Mouse (Mus musculus) hindbrain, embryonic 12.5 days (tissue): ENCODE data around the gene Resp18. TPM values are rescaled to one million over a fixed set of nuclear protein-coding genes. Genes with fewer than 3 reads are reported as not detected.

Experiments used
- ATAC-seq: fragments of 200-750 bp; cut with Nextera tagmentation; 2 replicates; pipeline ENCODE4 v1.8.0; 2017; ENCODE audit warnings: moderate TSS enrichment; ENCODE audit not compliant: low FRiP score
- H3K27ac ChIP-seq: fragments of 300-500 bp; sonication (generic); 2 replicates; pipeline ENCODE4 v1.5.1; 2016; ENCODE audit warnings: mild to moderate bottlenecking
- H3K27me3 ChIP-seq: fragments of 300-500 bp; sonication (generic); 2 replicates; pipeline ENCODE4 v1.6.1; 2016; ENCODE audit warnings: mild to moderate bottlenecking
- H3K36me3 ChIP-seq: fragments of 300-500 bp; sonication (generic); 2 replicates; pipeline ENCODE4 v1.6.1; 2016; ENCODE audit warnings: mild to moderate bottlenecking
- H3K4me1 ChIP-seq: fragments of 300-500 bp; sonication (generic); 2 replicates; pipeline ENCODE4 v1.6.1; 2016
- H3K4me2 ChIP-seq: fragments of 300-500 bp; sonication (generic); replicated peaks from 2 replicates; pipeline ENCODE4 v1.6.1; 2016; ENCODE audit warnings: mild to moderate bottlenecking
- H3K4me3 ChIP-seq: fragments of 300-500 bp; sonication (generic); 2 replicates; pipeline ENCODE4 v1.5.1; 2016; ENCODE audit warnings: mild to moderate bottlenecking
- H3K9ac ChIP-seq: fragments of 300-500 bp; sonication (generic); 2 replicates; pipeline ENCODE4 v1.6.1; 2016; ENCODE audit warnings: mild to moderate bottlenecking, moderate library complexity
- H3K9me3 ChIP-seq: fragments of 300-500 bp; sonication (generic); replicated peaks from 2 replicates; pipeline ENCODE4 v1.6.1; 2016; ENCODE audit warnings: mild to moderate bottlenecking
- WGBS: fragments of 180-500 bp; shearing (Covaris S2); methylation state at CpG from one replicate; pipeline ENCODE4 v1.1.7; 2016; 5-methylcytosine and 5-hydroxymethylcytosine counted together
- polyA plus RNA-seq: library from polyadenylated mRNA; unstranded; fragments of >200 nt; fragmentation: Nextera tagmentation; extraction: Ambion mirVana; gene quantifications from 2 replicates; pipeline ENCODE4 v1.2.1, GENCODE M21; 2016

Resp18 gene
- polyA plus RNA-seq, 1 experiment from 2014 or later, result 56.8 TPM

DNA sequence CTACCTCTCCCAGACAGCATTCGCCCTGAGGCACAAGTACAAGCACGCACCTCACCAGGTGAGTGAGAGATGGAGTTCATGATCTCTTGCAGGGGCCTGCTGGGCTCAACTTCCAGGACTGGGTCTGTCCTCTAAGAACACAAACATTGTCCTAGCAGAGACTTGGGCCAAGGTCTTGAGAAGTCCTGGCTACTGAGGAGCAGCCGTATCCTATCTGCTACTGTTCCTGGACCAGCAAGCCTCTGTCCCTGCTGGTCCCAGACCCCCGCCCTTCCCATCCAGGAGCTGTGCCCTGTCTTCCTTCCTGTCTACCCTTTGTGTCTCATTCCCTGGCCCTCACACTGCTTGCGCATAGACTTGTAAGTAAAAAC, 15.1 kb upstream of the Resp18 start:
- no peak overlapping the region for H3K4me3 ChIP-seq
- 83% methylated on average over 5 of the region's 5 CpGs for WGBS
- no peak for ATAC-seq
- no peak overlapping the region for H3K4me2 ChIP-seq
- no peak overlapping the region for H3K27ac ChIP-seq
- H3K4me1 ChIP-seq, result peaks cover 20% of the 10 kb centered on the region
- H3K36me3 ChIP-seq, result no peaks in the 10 kb centered on the region
- no peaks in the 10 kb centered on the region for H3K9me3 ChIP-seq
- H3K27me3 ChIP-seq, result no peaks in the 10 kb centered on the region
- no peak overlapping the region for H3K9ac ChIP-seq

DNA sequence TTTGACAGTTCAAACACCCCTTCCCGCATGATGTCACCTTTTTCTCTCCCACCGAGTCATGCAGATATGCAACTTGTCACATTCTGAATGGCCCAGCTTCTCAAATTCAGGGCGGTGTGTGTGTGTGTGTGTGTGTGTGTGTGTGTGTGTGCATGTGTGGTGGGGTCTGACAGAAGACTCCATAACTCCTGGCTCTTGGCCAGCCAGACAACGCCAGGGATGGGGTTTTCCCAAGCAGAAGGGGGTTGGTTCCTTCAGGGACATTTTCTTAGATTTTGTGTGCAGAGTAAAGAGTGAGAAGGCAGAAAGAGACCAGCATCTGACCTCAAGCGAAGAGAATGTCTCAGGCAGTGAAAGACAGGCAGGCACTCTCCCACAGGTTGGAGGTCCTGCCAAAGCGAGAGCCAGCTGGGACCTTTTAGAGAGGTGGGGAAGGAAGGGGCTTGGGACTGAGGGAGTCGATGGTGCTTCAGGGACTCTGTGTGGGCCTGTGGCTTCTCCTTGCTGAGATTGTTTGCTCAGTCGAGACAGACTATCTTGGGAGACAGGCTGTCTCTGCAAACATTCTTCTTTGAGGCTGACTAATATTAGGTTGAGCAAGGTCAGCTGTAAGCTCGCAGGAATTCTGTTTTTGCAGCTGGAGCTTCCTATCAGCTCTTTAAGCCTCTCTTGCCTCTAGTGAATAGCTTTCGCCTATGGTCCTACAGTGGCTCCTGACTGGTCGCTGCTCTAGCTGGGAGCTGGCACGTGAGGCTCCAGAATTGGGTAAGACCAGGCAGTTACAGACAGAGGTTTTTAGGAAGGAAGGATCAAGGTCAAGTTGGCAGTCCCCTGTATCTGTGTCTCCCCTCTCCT, 14.5 kb upstream of the Resp18 start:
- Histone ChIP-seq H3K4me3 (no peak overlapping the region), H3K9ac (no peak overlapping the region), H3K9me3 (no peaks in the 10 kb centered on the region), H3K27ac (peak overlapping the region; percentile 35; the same call in 1 of the 2 replicates), H3K27me3 (no peaks in the 10 kb centered on the region), H3K4me1 (peaks cover 26% of the 10 kb centered on the region), H3K4me2 (no peak overlapping the region), H3K36me3 (no peaks in the 10 kb centered on the region)
- ATAC-seq, result no peak
- 57% methylated on average over 12 of the region's 12 CpGs for WGBS

DNA sequence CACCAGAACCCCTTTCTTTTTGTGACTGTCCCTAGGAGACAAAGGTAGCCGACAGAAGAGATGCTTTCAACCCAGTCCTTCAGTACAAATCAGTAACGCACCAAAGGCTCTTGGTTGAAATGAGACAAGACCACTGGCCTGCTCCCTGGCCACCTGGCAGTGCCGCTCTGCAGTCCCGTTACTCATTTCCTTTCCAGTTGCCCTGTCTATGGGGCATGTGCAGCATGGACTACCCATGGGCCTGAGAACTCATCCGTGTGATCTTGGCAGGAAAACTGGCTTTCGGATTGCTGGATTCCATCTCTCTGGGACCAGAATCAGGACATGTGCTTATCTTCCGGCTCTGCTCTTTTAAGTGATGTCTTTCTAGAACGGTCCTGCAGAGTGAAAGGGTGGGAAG, 13.1 kb upstream of the Resp18 start:
- H3K27ac ChIP-seq, result no peak overlapping the region
- H3K9ac ChIP-seq, result no peak overlapping the region
- no peaks in the 10 kb centered on the region for H3K27me3 ChIP-seq
- no peaks in the 10 kb centered on the region for H3K36me3 ChIP-seq
- ATAC-seq, result no peak
- H3K4me1 ChIP-seq, result peaks cover 26% of the 10 kb centered on the region
- no peaks in the 10 kb centered on the region for H3K9me3 ChIP-seq
- WGBS, result 88% methylated on average over 8 of the region's 8 CpGs
- H3K4me2 ChIP-seq, result no peak overlapping the region
- no peak overlapping the region for H3K4me3 ChIP-seq

DNA sequence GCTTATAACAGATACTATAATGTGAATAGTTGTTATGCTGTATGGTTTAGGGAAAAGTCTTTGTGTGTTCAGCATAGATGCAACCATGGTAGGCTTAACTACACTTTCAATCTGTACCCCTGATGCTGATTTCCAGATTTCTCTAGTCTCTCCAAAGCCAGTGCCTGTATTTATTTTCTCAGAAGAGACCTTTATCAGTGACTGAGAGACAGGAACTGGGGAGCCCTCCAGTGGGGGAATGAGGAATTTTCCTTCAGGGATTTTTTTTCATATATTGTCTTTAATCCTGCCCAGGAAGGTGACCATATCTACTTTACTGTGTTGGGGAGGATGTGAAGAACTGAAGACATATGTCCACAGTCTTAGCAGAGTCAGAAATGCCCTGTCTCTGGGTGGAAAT, 12.4 kb upstream of the Resp18 start:
- peak; percentile 14; the same call in 1 of the 2 replicates for ATAC-seq
- peaks cover 26% of the 10 kb centered on the region for H3K4me1 ChIP-seq
- H3K36me3 ChIP-seq, result no peaks in the 10 kb centered on the region
- no peak overlapping the region for H3K4me2 ChIP-seq
- H3K27me3 ChIP-seq, result no peaks in the 10 kb centered on the region
- peak overlapping the region; percentile 93 for H3K27ac ChIP-seq
- H3K9me3 ChIP-seq, result no peaks in the 10 kb centered on the region
- H3K9ac ChIP-seq, result no peak overlapping the region
- no peak overlapping the region for H3K4me3 ChIP-seq

- H3K9ac ChIP-seq, result no peak overlapping the region
- ATAC-seq, result peak; percentile 59
Measured at GRCm38 (mm10) chr1:75289888-75290431, 11.7 kb upstream of the Resp18 start.

GRCm38 (mm10) chr1:75289376-75289775, 11.2 kb upstream of the Resp18 start:
- Histone ChIP-seq H3K9me3 (no peaks in the 10 kb centered on the region), H3K9ac (no peak overlapping the region), H3K27me3 (no peaks in the 10 kb centered on the region), H3K36me3 (no peaks in the 10 kb centered on the region), H3K4me3 (no peak overlapping the region), H3K4me2 (peak overlapping the region; percentile 27; the same call in 1 of the 2 replicates), H3K27ac (peak overlapping the region; percentile 93), H3K4me1 (peaks cover 26% of the 10 kb centered on the region)
- whole genome bisulfite sequencing, result 5% methylated on average over 7 of the region's 7 CpGs
- ATAC-seq, result peak; percentile 91

More at GRCm38 (mm10) chr1:75289888-75290431, 11.7 kb upstream of the Resp18 start:
- no peak overlapping the region for H3K4me3 ChIP-seq
- no peaks in the 10 kb centered on the region for H3K36me3 ChIP-seq
- WGBS, result 31% methylated on average over 8 of the region's 8 CpGs
- H3K4me1 ChIP-seq, result peaks cover 26% of the 10 kb centered on the region
- peak overlapping the region; percentile 93 for H3K27ac ChIP-seq
- 0 out of 2 replicates have a peak overlapping the region, but pooled peaks have one; percentile 13 for H3K4me2 ChIP-seq
- no peaks in the 10 kb centered on the region for H3K9me3 ChIP-seq
- no peaks in the 10 kb centered on the region for H3K27me3 ChIP-seq

DNA sequence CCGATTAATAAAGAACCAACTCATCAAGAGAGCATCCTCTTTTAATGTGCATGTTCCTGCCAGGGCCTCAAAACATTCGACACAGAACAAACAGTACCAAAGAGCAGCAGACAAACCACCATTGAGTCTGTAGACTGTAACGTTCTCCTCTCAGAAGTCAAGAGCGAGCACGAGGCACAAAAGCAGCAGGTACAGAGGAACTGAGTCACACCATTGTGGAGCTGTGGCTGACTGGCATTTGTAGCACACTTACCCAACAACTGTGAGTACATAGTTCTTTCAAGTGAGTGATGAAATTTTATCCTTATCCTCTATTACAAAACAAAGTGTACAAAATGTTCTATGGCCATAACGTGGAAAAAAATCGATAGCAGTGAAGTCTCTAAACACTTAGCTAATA, 6.7 kb upstream of the Resp18 start:
- peaks cover 21% of the 10 kb centered on the region for H3K4me1 ChIP-seq
- H3K36me3 ChIP-seq, result no peaks in the 10 kb centered on the region
- H3K4me3 ChIP-seq, result no peak overlapping the region
- H3K4me2 ChIP-seq, result no peak overlapping the region
- WGBS, result 87% methylated on average over 7 of the region's 7 CpGs
- H3K27ac ChIP-seq, result no peak overlapping the region
- H3K27me3 ChIP-seq, result no peaks in the 10 kb centered on the region
- H3K9ac ChIP-seq, result no peak overlapping the region
- no peaks in the 10 kb centered on the region for H3K9me3 ChIP-seq
- no peak for ATAC-seq

- Histone ChIP-seq H3K4me2 (no peak overlapping the region), H3K27me3 (peaks cover 12% of the 10 kb centered on the region; the same call in 1 of the 2 replicates), H3K4me3 (no peak overlapping the region), H3K4me1 (peaks cover 6% of the 10 kb centered on the region), H3K36me3 (no peaks in the 10 kb centered on the region), H3K27ac (no peak overlapping the region), H3K9ac (no peak overlapping the region), H3K9me3 (no peaks in the 10 kb centered on the region)
- 68% methylated on average over 5 of the region's 5 CpGs for WGBS
- ATAC-seq, result no peak
Measured at GRCm38 (mm10) chr1:75283017-75283416, 4.8 kb upstream of the Resp18 start.

GRCm38 (mm10) chr1:75277195-75278188, 723 bp downstream of the Resp18 start:
- 4% methylated on average over 23 of the region's 23 CpGs for WGBS
- H3K4me1 ChIP-seq, result 0 out of 2 replicates have a peak, but pooled peaks cover 3% of the 10 kb centered on the region
- ATAC-seq, result peak; percentile 52; the same call in 1 of the 2 replicates
- peaks cover 46% of the 10 kb centered on the region for H3K27me3 ChIP-seq
- H3K9ac ChIP-seq, result peak overlapping the region; percentile 53
- peak overlapping the region; percentile 37 for H3K4me3 ChIP-seq
- H3K4me2 ChIP-seq, result peak overlapping the region; percentile 50
- H3K36me3 ChIP-seq, result no peaks in the 10 kb centered on the region
- H3K9me3 ChIP-seq, result no peaks in the 10 kb centered on the region
- no peak overlapping the region for H3K27ac ChIP-seq

- H3K27me3 ChIP-seq, result peaks cover 73% of the 10 kb centered on the region
- no peak within 1 kb of the TSS for H3K27ac ChIP-seq
- H3K4me2 ChIP-seq, result peak within 1 kb of the TSS; percentile 65
Measured at GRCm38 (mm10) chr1:75264091-75264880, 13.9 kb downstream of the Resp18 start, which contains the start of gene Ptprn. Gene Ptprn, minus strand, starts transcription at chr1:75264502.

More at GRCm38 (mm10) chr1:75264091-75264880, 13.9 kb downstream of the Resp18 start, which contains the start of gene Ptprn:
- Histone ChIP-seq H3K4me1 (peaks cover 13% of the 10 kb centered on the region), H3K36me3 (no peaks in the 10 kb centered on the region), H3K9me3 (no peaks in the 10 kb centered on the region), H3K9ac (peak within 1 kb of the TSS; percentile 60), H3K4me3 (peak within 1 kb of the TSS; percentile 48)
- peak; percentile 74 for ATAC-seq
- WGBS, result 12% methylated on average over 32 of the region's 32 CpGs
